Mouse (Mus musculus) stomach, postnatal 0 days (tissue): ENCODE results near the gene Zbtb2.

Source experiments
- CTCF ChIP-seq: IDR thresholded peaks from 2 replicates; pipeline ENCODE4 v1.5.1; 2016; ENCODE audit warnings: antibody characterized with exemption, low read depth, mild to moderate bottlenecking, moderate library complexity
- EP300 ChIP-seq: optimal IDR thresholded peaks from 2 replicates; pipeline ENCODE3; 2016; ENCODE audit warnings: antibody characterized with exemption

DNA sequence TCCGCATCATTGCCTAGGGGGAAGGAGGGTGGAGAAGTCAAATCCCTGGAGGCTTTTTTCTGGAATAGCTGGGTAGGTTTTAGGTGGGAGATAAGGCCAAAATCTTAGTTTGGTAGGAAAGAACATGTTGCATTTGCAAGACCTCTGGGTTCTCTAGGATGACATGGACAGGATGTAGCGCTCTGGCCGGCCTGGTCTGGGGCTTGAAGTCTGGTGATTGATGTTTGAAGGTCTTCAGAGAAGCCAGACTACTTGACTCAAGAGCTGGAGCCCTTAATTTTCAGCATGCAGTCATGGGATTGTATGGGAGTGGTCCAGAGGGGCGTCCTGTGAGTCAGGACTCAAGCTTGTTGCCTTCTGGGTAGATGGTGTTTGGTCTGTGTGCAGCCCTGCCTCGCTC lies 7.2 kb downstream of the Zbtb2 start:
- TF ChIP-seq CTCF (no peak), EP300 (no peak)
